ENCODE assay signal across 8 mouse cellular contexts in the genomic region with DNA sequence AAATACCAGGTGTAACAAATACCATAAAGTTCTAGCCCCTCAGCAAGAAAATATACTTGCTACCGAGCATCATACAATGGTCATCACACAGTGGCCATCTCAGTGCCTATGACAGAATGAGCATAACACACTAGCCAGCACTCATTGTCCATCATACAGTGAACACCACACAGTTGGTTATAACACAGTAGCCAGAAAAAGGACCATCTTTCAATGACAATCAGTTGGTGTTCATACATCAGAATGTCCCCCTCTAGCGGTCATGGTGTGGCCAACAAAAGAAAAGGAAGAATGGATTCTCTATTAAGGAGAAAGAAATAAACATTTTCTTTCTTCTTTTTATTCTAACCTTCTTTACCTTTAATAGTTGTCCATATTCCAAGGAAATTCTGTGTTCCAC.
DNase-seq lines count a peak whose midpoint lies in the region; ATAC-seq and TF ChIP-seq lines count a peak whose summit lies in the region.

No protein-coding gene starts in this region.

- no peaks in the 10 kb centered on the region for H3K4me1 ChIP-seq in limb, embryonic 14.5 days (ENCODE audit: control insufficient read depth, insufficient read depth, low read length)
- no peaks in the 10 kb centered on the region for H3K4me1 ChIP-seq in limb, embryonic 10.5 days

- ATAC-seq in limb, embryonic 14.5 days (ENCODE audit: low FRiP score, low read depth): no peak

- H3K9me3 ChIP-seq in limb, embryonic 14.5 days (ENCODE audit: control insufficient read depth, low read length): no peaks in the 10 kb centered on the region
- H3K9me3 ChIP-seq in limb, embryonic 10.5 days (replicated peaks): no peaks in the 10 kb centered on the region

- no peak overlapping the region for H3K4me3 ChIP-seq in limb, embryonic 14.5 days (replicated peaks; ENCODE audit: low read length)
- no peak overlapping the region for H3K4me3 ChIP-seq in limb, embryonic 10.5 days

- no peak for TF ChIP-seq POLR2A in limb, embryonic 14.5 days (IDR thresholded peaks at IDR 0.05; ENCODE audit: borderline replicate concordance, extremely low read depth, insufficient read depth, insufficient read length)

- no peaks in the 10 kb centered on the region for H3K36me3 ChIP-seq in limb, embryonic 14.5 days (ENCODE audit: control insufficient read depth, insufficient read depth, low read length)
- H3K36me3 ChIP-seq in limb, embryonic 10.5 days: no peaks in the 10 kb centered on the region

- peak; percentile 28 for DNase-seq in adrenal gland, postnatal 14 days
- no peak for DNase-seq in adrenal gland, postnatal 25 days
- peak; percentile 15 for DNase-seq in limb, embryonic 14.5 days (ENCODE audit: low spot score)
- DNase-seq in limb, embryonic 10.5 days (ENCODE audit: low spot score): no peak
- DNase-seq in brain, adult 2 months (ENCODE audit: low read depth, low spot score): peak; percentile 52
- DNase-seq in lung, postnatal 36 days: peak; percentile 4
- no peak for DNase-seq in kidney, adult 8-10 months
- no peak for DNase-seq in layer of hippocampus, postnatal 36 days

- no peaks in the 10 kb centered on the region for H3K27me3 ChIP-seq in limb, embryonic 14.5 days (ENCODE audit: control insufficient read depth, insufficient read depth, low read length)
- H3K27me3 ChIP-seq in limb, embryonic 10.5 days (ENCODE audit: low read depth, poor library complexity, severe bottlenecking): no peaks in the 10 kb centered on the region

- 55% methylated on average over 2 of the region's 2 CpGs for WGBS in limb, embryonic 14.5 days
- WGBS in limb, embryonic 10.5 days: 46% methylated on average over 2 of the region's 2 CpGs

- no peak overlapping the region for H3K4me2 ChIP-seq in limb, embryonic 14.5 days (replicated peaks; ENCODE audit: low read depth, low read length, severe bottlenecking)

- H3K9ac ChIP-seq in limb, embryonic 14.5 days (ENCODE audit: low read depth, low read length, severe bottlenecking): no peak overlapping the region

- no peak overlapping the region for H3K27ac ChIP-seq in limb, embryonic 14.5 days (replicated peaks; ENCODE audit: low read depth, low read length)
- H3K27ac ChIP-seq in limb, embryonic 10.5 days: no peak overlapping the region

Comparison
In these comparisons a context has a peak if more than half of its experiments do, and no peak if none do; other contexts are left out.
1. DNase-seq: peak in adrenal gland, postnatal 14 days (single experiment), limb, embryonic 14.5 days (single experiment), brain, adult 2 months (single experiment) and lung, postnatal 36 days (single experiment); none in adrenal gland, postnatal 25 days (single experiment), limb, embryonic 10.5 days (single experiment), kidney, adult 8-10 months (0 of 2) and layer of hippocampus, postnatal 36 days (0 of 2).